Mouse (Mus musculus) cortical plate, adult 2 months (tissue): ENCODE measurements around the gene Bpifb1. TPM values are rescaled to one million over a fixed set of nuclear protein-coding genes. Genes with fewer than 3 reads are reported as not detected.
"Not testable (repeated sequence)": the region's sequence is repeated elsewhere in the genome, so short reads cannot be mapped to it uniquely, and the experiment has no call there.

Source experiments
- H3K27ac ChIP-seq: fragments of 200-500 bp; 2 replicates; pipeline ENCODE4 v1.5.1; 2012; ENCODE audit warnings: low read length, control low read depth, inconsistent platforms; ENCODE audit not compliant: insufficient read depth
- H3K4me1 ChIP-seq: fragments of 200-500 bp; 2 replicates; pipeline ENCODE4 v1.6.1; 2011; ENCODE audit warnings: low read length; ENCODE audit not compliant: control insufficient read depth, insufficient read depth
- H3K4me3 ChIP-seq: fragments of 200-500 bp; 2 replicates; pipeline ENCODE4 v1.5.1; 2011; ENCODE audit warnings: mild to moderate bottlenecking, low read length, control low read depth; ENCODE audit not compliant: insufficient read depth
- CTCF ChIP-seq: fragments of 200-500 bp; IDR thresholded peaks from 2 replicates; pipeline ENCODE4 v1.5.1; 2011; ENCODE audit warnings: mild to moderate bottlenecking, control low read depth, low read length; ENCODE audit not compliant: insufficient read depth; ENCODE audit errors: extremely low read depth
- POLR2A ChIP-seq: fragments of 200-500 bp; IDR thresholded peaks from 2 replicates; pipeline ENCODE4 v1.6.1; 2011; ENCODE audit warnings: mild to moderate bottlenecking, low read length, control low read depth; ENCODE audit not compliant: insufficient read depth; ENCODE audit errors: extremely low read depth
- polyA plus RNA-seq: library from polyadenylated mRNA; depleted of rRNA; stranded (reverse); fragments of >200 nt; gene quantifications from 2 replicates; pipeline ENCODE4 v1.2.3, GENCODE M21; 2012

Bpifb1 gene
- polyA plus RNA-seq, 1 experiment = 0.10 TPM

- Histone ChIP-seq H3K4me3 (no peak overlapping the region), H3K4me1 (peaks cover 5% of the 10 kb centered on the region), H3K27ac (no peak overlapping the region)
- TF ChIP-seq CTCF (no peak), POLR2A (no peak)
Measured at GRCm38 (mm10) chr2:154211121-154211520, 20.5 kb downstream of the Bpifb1 start.

DNA sequence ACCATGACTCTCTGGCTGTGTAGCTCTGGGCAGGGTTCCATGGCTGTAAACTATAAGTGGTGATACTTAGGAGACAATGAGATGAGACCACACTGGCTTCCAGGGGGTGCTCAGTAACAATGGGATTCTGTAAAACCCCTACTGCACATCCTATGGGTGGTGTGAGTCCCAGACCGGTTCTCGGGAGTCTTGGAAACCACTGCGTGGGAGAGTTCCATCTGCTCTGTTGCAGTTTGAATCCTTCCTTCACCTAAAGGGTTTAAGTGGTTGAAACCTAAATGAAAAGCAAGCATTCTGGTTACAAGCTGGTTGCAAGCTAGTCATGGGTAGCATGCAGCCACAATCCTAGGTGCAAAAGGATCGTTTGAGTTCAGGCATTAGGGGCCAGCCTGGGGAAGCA, 21.3 kb downstream of the Bpifb1 start:
- Histone ChIP-seq H3K4me1 (peaks cover 5% of the 10 kb centered on the region), H3K4me3 (no peak overlapping the region), H3K27ac (no peak overlapping the region)
- TF ChIP-seq POLR2A (no peak), CTCF (no peak)

DNA sequence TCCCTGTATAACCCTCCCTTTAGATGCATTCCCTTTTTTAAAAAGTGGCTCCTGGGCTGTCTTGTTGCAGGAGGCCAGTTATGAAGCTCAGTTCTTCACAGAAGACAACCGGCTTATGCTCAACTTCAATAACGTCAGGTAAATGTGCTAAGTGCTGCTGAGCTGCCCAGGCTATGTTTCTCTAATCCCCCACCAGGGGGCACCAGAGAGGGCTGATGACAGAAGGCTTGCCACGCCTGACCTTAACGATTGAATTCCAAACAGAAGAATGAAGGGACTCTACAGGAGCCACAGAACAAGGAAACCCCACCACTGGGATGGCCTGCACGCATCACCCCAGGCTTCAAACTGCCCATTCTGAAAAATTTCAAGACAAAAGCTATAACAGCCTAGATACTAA, 24.6 kb downstream of the Bpifb1 start:
- TF ChIP-seq CTCF (peak; percentile 64), POLR2A (no peak)
- Histone ChIP-seq H3K4me1 (peaks cover 5% of the 10 kb centered on the region), H3K4me3 (no peak overlapping the region)

GRCm38 (mm10) chr2:154219950-154220349, 29.3 kb downstream of the Bpifb1 start:
- Histone ChIP-seq H3K4me1 (no peaks in the 10 kb centered on the region; the same call in 1 of the 2 replicates), H3K27ac (no peak overlapping the region), H3K4me3 (no peak overlapping the region)
- TF ChIP-seq CTCF (no peak), POLR2A (no peak)

More for the DNA sequence above, 24.6 kb downstream of the Bpifb1 start:
- H3K27ac ChIP-seq = no peak overlapping the region

- no peak within 1 kb of the TSS for H3K4me3 ChIP-seq
- no peak for TF ChIP-seq CTCF
- no peak for TF ChIP-seq POLR2A
- H3K4me1 ChIP-seq = no peaks in the 10 kb centered on the region; the same call in 1 of the 2 replicates
- no peak within 1 kb of the TSS for H3K27ac ChIP-seq
Measured at GRCm38 (mm10) chr2:154223265-154223916, 32.8 kb downstream of the Bpifb1 start, which contains the start of gene Bpifb5. TSS of gene Bpifb5 (plus strand) at chr2:154223742.

DNA sequence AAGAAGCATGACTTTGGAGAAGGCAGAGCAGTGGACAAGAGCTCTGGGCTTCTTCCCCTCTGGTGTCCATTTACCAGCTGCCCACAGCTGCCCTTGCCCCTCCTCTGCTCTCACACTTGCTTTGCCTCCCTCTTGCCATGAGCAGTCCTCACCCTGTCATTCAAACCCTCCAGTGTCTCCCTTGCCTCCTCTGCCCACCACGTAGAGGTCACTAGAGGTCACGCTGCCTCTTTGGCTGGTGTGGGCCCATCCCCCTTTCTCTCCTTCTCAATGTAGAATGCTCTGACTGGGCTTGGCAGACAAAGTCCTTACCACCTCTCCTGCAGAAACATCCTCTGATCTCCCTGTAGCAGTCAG, 33.3 kb downstream of the Bpifb1 start:
- Histone ChIP-seq H3K27ac (no peak overlapping the region), H3K4me3 (no peak overlapping the region), H3K4me1 (no peaks in the 10 kb centered on the region; the same call in 1 of the 2 replicates)
- TF ChIP-seq CTCF (no peak), POLR2A (no peak)

- H3K27ac ChIP-seq = no peak overlapping the region
- H3K4me1 ChIP-seq = no peaks in the 10 kb centered on the region; the same call in 1 of the 2 replicates
- TF ChIP-seq CTCF = no peak
- no peak for TF ChIP-seq POLR2A
- H3K4me3 ChIP-seq = no peak overlapping the region
Measured at GRCm38 (mm10) chr2:154226991-154227390, 36.4 kb downstream of the Bpifb1 start.

DNA sequence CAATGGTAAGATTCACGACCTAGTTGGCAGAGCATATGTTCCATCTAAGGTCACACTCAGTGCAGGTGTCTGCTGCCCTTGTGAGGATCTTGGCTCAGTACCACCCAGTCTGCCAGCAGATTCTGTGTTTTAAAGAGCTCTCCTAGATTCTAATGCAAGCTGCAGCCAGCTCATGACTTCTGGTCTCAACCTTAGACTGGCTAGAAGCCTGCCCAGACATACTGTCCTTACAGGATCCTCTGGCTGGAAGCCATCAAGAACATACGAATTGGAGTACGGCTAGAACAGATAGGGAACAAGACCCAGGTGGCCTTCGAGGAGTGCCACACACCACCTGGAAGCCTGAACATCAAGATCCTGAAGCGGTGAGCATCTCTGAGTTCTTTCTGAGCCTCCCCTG, 37.2 kb downstream of the Bpifb1 start:
- H3K4me1 ChIP-seq = no peaks in the 10 kb centered on the region; the same call in 1 of the 2 replicates
- H3K4me3 ChIP-seq = no peak overlapping the region
- TF ChIP-seq CTCF (no peak), POLR2A (no peak)
- H3K27ac ChIP-seq = no peak overlapping the region

GRCm38 (mm10) chr2:154233426-154233825, 42.8 kb downstream of the Bpifb1 start:
- TF ChIP-seq CTCF = no peak
- no peak for TF ChIP-seq POLR2A
- H3K4me1 ChIP-seq = no peaks in the 10 kb centered on the region
- no peak overlapping the region for H3K27ac ChIP-seq
- no peak overlapping the region for H3K4me3 ChIP-seq

- no peak overlapping the region for H3K4me3 ChIP-seq
- H3K4me1 ChIP-seq = no peaks in the 10 kb centered on the region
- H3K27ac ChIP-seq = no peak overlapping the region
- TF ChIP-seq CTCF = no peak
- TF ChIP-seq POLR2A = no peak
Measured at GRCm38 (mm10) chr2:154240771-154241170, 50.2 kb downstream of the Bpifb1 start.

DNA sequence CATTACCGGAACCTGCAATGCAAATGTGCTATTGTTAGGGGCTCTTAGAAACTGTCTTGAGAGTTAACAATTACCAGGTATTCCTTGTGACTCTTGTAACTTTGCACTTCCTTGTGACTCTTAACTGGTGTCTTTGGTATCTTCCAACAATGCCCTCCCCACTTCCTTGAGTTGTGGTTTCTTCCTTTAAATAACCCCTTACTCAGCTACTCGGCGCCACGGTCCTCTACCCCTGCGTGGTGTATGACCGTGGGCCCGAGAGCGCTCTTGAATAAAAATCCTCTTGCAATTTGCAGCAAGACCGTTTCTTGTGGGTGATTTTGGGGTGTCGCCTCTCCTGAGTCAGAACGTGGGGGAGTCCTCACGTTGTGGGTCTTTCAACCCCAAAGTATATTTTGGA, 52.1 kb downstream of the Bpifb1 start:
- H3K4me1 ChIP-seq, H3K4me3 ChIP-seq, H3K27ac ChIP-seq: not testable (repeated sequence)
